Mouse (Mus musculus) kidney, postnatal 0 days (tissue): ENCODE measurements around the gene Adap1. TPM values are rescaled to one million over a fixed set of nuclear protein-coding genes. Genes with fewer than 3 reads are reported as not detected.
A peak's percentile ranks its signal among the peaks of the same experiment; 100 is the strongest.
"Not testable (repeated sequence)": the region's sequence is repeated elsewhere in the genome, so short reads cannot be mapped to it uniquely, and the experiment has no call there.

Experiments used
- ATAC-seq: fragments of 200-750 bp; cut with Nextera tagmentation; replicated peaks from 2 replicates; pipeline ENCODE4 v1.8.0; 2017; ENCODE audit warnings: low read depth, moderate number of reproducible peaks, moderate TSS enrichment, moderate library complexity; ENCODE audit not compliant: low FRiP score
- DNase-seq: peaks from one replicate; pipeline ENCODE4 v3.0.0-alpha.2; 2016; ENCODE audit warnings: low spot score
- H3K27ac ChIP-seq: fragments of 300-500 bp; sonication (generic); 2 replicates; pipeline ENCODE4 v1.5.1; 2014; ENCODE audit warnings: mild to moderate bottlenecking
- H3K27me3 ChIP-seq: fragments of 300-500 bp; sonication (generic); 2 replicates; pipeline ENCODE4 v1.6.1; 2014; ENCODE audit warnings: low read length, mixed read lengths; ENCODE audit not compliant: insufficient read depth
- H3K36me3 ChIP-seq: fragments of 300-500 bp; sonication (generic); 2 replicates; pipeline ENCODE4 v1.6.1; 2014; ENCODE audit warnings: low read length, mixed read lengths; ENCODE audit not compliant: insufficient read depth
- H3K4me1 ChIP-seq: fragments of 300-500 bp; sonication (generic); replicated peaks from 2 replicates; pipeline ENCODE4 v1.6.1; 2014; ENCODE audit warnings: antibody characterized with exemption, low read length, mixed read lengths; ENCODE audit not compliant: insufficient read depth
- H3K4me2 ChIP-seq: fragments of 300-500 bp; sonication (generic); 2 replicates; pipeline ENCODE4 v1.6.1; 2014; ENCODE audit warnings: mild to moderate bottlenecking, low read length, moderate library complexity, mixed read lengths
- H3K4me3 ChIP-seq: fragments of 300-500 bp; sonication (generic); replicated peaks from 2 replicates; pipeline ENCODE4 v1.5.1; 2014; ENCODE audit warnings: low read depth, low read length
- H3K9ac ChIP-seq: fragments of 300-500 bp; sonication (generic); 2 replicates; pipeline ENCODE4 v1.6.1; 2014; ENCODE audit warnings: low read depth, low read length
- H3K9me3 ChIP-seq: fragments of 300-500 bp; sonication (generic); replicated peaks from 2 replicates; pipeline ENCODE4 v1.6.1; 2016; ENCODE audit warnings: low read length, inconsistent platforms, mixed read lengths
- CTCF ChIP-seq: IDR thresholded peaks from 2 replicates; pipeline ENCODE4 v1.5.1; 2016; ENCODE audit warnings: antibody characterized with exemption, low read depth, mild to moderate bottlenecking, moderate library complexity
- WGBS: fragments of 180-500 bp; shearing (Covaris S2); extraction: QIAGEN DNeasy Blood & Tissue Kit; methylation state at CpG from one replicate; pipeline ENCODE4 v1.1.7; 2014; 5-methylcytosine and 5-hydroxymethylcytosine counted together
- polyA plus RNA-seq: library from polyadenylated mRNA; unstranded; fragments of >200 nt; fragmentation: Nextera tagmentation; extraction: Ambion mirVana; gene quantifications from 2 replicates; pipeline ENCODE4 v1.2.1, GENCODE M21; 2015

The Adap1 gene
- polyA plus RNA-seq, 1 experiment from 2014 or later = 6.9 TPM

DNA sequence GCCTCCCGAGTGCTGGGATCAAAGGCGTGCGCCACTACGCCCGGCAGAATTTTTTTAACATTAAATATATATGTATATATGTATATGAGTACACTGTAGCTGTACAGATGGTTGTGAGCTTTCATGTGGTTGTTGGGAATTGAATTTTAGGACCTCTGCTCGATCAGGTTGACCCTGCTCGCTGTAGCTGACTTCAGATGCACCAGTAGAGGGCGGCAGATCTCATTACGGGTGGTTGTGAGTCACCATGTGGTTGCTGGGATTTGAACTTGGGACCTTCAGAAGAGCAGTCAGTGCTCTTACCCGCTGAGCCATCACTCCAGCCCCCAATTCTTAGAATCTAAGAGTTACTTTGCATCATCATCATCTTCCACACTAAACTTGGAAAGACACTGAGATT lies 9.0 kb upstream of the Adap1 start:
- ATAC-seq, H3K4me3 ChIP-seq, H3K27ac ChIP-seq, H3K27me3 ChIP-seq, H3K9ac ChIP-seq, H3K9me3 ChIP-seq, H3K4me1 ChIP-seq, H3K4me2 ChIP-seq, DNase-seq: not testable (repeated sequence)
- TF ChIP-seq CTCF = peak; percentile 37; the same call in 1 of the 2 replicates
- peaks cover 21% of the 10 kb centered on the region for H3K36me3 ChIP-seq
- WGBS = 84% methylated on average over 10 of the region's 10 CpGs

DNA sequence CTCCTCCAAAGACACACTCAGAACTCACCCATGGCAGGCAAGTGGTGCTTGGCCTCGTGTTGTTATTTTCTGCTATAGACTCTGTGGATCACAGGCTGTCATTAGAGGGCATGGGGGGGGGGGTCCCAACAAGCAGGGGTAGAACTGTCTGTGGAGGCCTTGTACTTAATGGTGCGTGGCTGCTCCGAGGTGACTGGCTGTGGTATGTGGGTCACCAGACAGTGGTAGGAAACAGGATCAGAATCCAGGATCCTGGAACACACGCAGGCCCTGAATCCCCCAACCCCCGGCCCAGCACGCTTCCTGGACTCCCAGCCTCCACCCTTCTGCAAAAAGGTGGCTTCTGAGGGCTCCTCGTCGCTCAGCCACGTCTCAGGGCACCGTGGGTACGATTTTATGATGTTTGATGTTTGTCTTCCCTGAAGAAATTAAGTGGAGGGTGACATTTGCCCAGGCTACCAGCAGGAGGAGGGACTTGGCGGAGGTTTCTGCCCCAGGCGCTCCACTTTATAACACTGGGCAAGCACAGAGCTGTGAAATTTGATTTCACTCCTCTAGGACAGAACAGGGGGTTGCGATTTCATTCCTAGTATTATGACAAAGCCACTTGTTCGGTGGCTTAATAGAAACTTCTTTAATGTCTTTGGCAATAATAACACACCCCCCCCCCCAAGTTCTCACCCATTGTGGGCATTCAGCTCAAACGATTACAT lies 8.0 kb upstream of the Adap1 start:
- H3K4me2 ChIP-seq = no peak overlapping the region
- TF ChIP-seq CTCF = peak; percentile 45
- no peaks in the 10 kb centered on the region for H3K27me3 ChIP-seq
- ATAC-seq (no peak), DNase-seq (peak; percentile 48)
- no peak overlapping the region for H3K4me3 ChIP-seq
- WGBS = 35% methylated on average over 16 of the region's 16 CpGs
- peaks cover 19% of the 10 kb centered on the region; the same call in 1 of the 2 replicates for H3K36me3 ChIP-seq
- 0 out of 2 replicates have a peak, but pooled peaks cover 4% of the 10 kb centered on the region for H3K4me1 ChIP-seq
- H3K9me3 ChIP-seq = no peaks in the 10 kb centered on the region
- no peak overlapping the region for H3K9ac ChIP-seq
- H3K27ac ChIP-seq = no peak overlapping the region

DNA sequence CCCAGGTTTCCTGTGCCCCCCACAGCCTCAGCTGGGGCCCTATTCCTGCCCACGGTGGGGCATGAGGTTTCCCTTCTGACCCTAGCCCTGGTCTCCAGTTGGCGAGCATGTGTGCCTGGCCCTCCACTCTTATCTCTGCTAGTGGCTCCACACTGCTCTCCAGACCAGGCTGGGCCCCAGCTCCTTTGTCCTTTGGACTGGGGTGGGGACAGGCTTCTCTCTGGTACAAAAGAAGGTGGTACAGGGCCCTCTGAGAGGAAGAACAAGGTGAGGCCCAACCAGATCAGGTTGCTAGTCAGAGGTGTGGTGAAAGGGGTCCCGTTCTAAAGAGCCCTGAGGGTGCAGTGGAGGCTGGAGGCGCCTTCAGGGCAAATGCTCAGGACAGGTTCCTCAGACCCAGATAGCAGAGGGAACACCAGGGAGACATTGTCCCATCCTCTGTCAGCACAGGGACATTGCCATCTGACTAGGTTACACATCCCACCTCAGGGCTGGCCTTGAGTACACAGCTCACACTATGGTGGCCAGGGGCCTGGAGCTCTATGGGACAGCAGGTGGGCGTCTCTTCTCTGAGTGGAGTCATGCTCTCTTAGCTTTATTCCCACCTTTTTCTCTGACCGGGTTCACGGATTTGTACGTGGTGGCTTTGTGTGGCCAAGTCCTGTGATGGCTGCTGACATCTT lies 7.3 kb upstream of the Adap1 start:
- H3K9ac ChIP-seq = no peak overlapping the region
- H3K9me3 ChIP-seq = no peaks in the 10 kb centered on the region
- H3K27ac ChIP-seq = no peak overlapping the region; the same call in 1 of the 2 replicates
- H3K4me3 ChIP-seq = no peak overlapping the region
- no peak overlapping the region for H3K4me2 ChIP-seq
- no peak for TF ChIP-seq CTCF
- H3K36me3 ChIP-seq = peaks cover 12% of the 10 kb centered on the region; the same call in 1 of the 2 replicates
- 0 out of 2 replicates have a peak, but pooled peaks cover 4% of the 10 kb centered on the region for H3K4me1 ChIP-seq
- ATAC-seq = no peak
- DNase-seq = no peak
- WGBS = 71% methylated on average over 8 of the region's 8 CpGs
- no peaks in the 10 kb centered on the region for H3K27me3 ChIP-seq

DNA sequence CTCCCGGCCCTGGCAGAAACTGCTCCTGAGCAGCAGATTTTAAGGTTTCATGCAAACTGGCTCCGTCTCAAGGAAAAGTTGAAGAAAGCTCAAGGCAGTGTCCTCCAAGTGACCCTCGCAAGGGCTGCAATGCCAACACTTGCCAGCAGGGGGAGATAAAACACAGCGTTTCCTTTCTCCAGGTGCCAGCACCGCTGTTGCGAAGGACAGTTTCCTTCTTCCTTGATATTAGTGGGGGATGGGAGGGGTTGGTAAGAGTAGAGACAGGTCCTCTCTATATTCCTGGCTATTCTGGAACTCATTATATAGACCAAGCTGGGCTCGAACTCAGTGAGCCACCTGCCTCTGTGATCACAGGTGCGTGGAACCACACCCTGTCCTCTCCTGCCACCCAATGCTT lies 6.3 kb upstream of the Adap1 start:
- no peak overlapping the region for H3K4me3 ChIP-seq
- H3K4me2 ChIP-seq = no peak overlapping the region
- WGBS = 16% methylated on average over 8 of the region's 8 CpGs
- DNase-seq (peak; percentile 77), ATAC-seq (peak; percentile 23; the same call in 1 of the 2 replicates)
- H3K9ac ChIP-seq = no peak overlapping the region
- no peak overlapping the region for H3K27ac ChIP-seq
- TF ChIP-seq CTCF = peak; percentile 99
- H3K4me1 ChIP-seq = 0 out of 2 replicates have a peak, but pooled peaks cover 4% of the 10 kb centered on the region
- no peaks in the 10 kb centered on the region for H3K9me3 ChIP-seq
- peaks cover 4% of the 10 kb centered on the region; the same call in 1 of the 2 replicates for H3K36me3 ChIP-seq
- H3K27me3 ChIP-seq = no peaks in the 10 kb centered on the region

DNA sequence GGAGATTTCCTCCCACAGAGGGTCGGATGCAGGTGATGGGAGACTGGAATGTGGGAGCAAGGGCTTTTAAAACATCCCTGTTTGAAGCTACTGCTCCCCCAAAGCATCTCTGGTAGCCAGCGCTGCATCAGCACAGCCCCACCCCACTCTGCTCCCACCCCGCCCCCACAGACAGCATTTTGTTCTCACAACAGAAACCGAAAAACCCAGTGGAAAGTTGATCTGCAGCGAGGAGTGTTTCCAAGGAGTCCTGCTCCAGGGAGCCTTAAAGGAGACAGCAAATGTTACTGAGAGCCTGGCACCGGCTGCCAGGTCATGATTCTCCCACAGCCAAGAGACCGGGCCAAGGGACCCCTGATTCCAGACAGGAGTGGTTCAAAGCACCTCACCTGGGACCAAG lies 5.3 kb upstream of the Adap1 start:
- H3K4me3 ChIP-seq = no peak overlapping the region
- WGBS = 53% methylated on average over 7 of the region's 7 CpGs
- no peak overlapping the region for H3K4me2 ChIP-seq
- peaks cover 2% of the 10 kb centered on the region; the same call in 1 of the 2 replicates for H3K27me3 ChIP-seq
- no peak for TF ChIP-seq CTCF
- H3K36me3 ChIP-seq = 0 out of 2 replicates have a peak, but pooled peaks cover 3% of the 10 kb centered on the region
- ATAC-seq (no peak), DNase-seq (no peak)
- no peaks in the 10 kb centered on the region for H3K9me3 ChIP-seq
- no peak overlapping the region for H3K27ac ChIP-seq
- H3K9ac ChIP-seq = no peak overlapping the region
- 0 out of 2 replicates have a peak, but pooled peaks cover 4% of the 10 kb centered on the region for H3K4me1 ChIP-seq

DNA sequence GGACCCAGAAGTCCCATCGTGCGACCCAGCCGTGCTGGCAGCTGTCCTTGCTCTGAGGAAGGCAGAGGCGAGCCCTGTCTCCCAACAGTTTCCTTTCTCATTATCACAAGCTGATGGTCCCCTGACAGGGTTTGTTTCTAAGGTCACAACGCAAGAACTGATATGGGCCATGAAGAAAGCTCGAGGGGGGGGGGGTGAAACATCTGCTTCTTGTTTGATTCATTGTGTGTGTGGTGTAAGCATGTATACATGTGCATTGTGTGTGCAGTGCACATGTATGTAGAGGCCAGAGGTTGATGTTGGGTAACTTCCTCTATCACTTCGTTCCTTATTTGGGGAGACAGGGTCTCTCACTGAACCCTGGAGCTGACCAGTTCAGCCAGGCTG lies 2.2 kb upstream of the Adap1 start:
- H3K27ac ChIP-seq = no peak overlapping the region
- H3K27me3 ChIP-seq = peaks cover 16% of the 10 kb centered on the region; the same call in 1 of the 2 replicates
- H3K4me2 ChIP-seq = no peak overlapping the region
- H3K36me3 ChIP-seq = no peaks in the 10 kb centered on the region
- H3K4me3 ChIP-seq = no peak overlapping the region
- WGBS = 72% methylated on average over 7 of the region's 7 CpGs
- TF ChIP-seq CTCF = no peak
- no peaks in the 10 kb centered on the region for H3K9me3 ChIP-seq
- ATAC-seq (no peak), DNase-seq (no peak)
- H3K9ac ChIP-seq = no peak overlapping the region
- peaks cover 12% of the 10 kb centered on the region for H3K4me1 ChIP-seq
